Mouse (Mus musculus) liver, embryonic 14.5 days (tissue): ENCODE results near the gene Gm21958.

Experiments
- CTCF ChIP-seq: IDR thresholded peaks from 2 replicates; pipeline ENCODE4 v1.5.1; 2016; ENCODE audit warnings: antibody characterized with exemption, low read depth, control low read depth
- EP300 ChIP-seq: IDR thresholded peaks from 2 replicates; pipeline ENCODE4 v1.6.1; 2016; ENCODE audit warnings: antibody characterized with exemption, low read depth

GRCm38 (mm10) chr3:54723741-54724500 is 9.8 kb upstream of the Gm21958 start:
- TF ChIP-seq CTCF = no peak
- TF ChIP-seq EP300 = no peak
